Mouse (Mus musculus): ENCODE measurements around the gene Cers5. TPM values are rescaled to one million over a fixed set of nuclear protein-coding genes. Genes with fewer than 3 reads are reported as not detected.
"Not testable (repeated sequence)": the region's sequence is repeated elsewhere in the genome, so short reads cannot be mapped to it uniquely, and the experiment has no call there.

The Cers5 gene
- total RNA-seq, 2 experiments from 2014 or later = 24.3 to 27.5 TPM

DNA sequence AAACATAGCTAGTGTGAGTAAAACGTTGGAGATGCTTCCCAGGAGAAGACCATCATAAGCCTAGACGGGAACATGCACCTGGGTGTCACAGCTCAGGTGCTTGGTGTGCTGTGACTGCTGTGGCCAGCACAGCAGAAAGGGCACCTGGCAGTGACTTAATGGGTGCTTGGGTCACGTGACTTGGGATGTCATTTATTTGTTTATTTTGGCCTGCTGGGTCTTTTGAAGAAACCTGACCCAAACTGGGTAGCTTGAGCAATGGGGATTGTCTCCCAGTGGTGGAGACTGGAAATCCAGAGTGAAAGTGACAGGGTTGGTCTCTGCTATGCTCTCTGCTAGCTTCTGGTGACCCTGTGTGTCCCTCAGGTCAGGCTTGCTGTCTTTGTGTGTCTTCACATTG is 61.2 kb downstream of the Cers5 start:
- DNase-seq (ENCODE audit: low spot score in 2 of 2) = no peak

DNA sequence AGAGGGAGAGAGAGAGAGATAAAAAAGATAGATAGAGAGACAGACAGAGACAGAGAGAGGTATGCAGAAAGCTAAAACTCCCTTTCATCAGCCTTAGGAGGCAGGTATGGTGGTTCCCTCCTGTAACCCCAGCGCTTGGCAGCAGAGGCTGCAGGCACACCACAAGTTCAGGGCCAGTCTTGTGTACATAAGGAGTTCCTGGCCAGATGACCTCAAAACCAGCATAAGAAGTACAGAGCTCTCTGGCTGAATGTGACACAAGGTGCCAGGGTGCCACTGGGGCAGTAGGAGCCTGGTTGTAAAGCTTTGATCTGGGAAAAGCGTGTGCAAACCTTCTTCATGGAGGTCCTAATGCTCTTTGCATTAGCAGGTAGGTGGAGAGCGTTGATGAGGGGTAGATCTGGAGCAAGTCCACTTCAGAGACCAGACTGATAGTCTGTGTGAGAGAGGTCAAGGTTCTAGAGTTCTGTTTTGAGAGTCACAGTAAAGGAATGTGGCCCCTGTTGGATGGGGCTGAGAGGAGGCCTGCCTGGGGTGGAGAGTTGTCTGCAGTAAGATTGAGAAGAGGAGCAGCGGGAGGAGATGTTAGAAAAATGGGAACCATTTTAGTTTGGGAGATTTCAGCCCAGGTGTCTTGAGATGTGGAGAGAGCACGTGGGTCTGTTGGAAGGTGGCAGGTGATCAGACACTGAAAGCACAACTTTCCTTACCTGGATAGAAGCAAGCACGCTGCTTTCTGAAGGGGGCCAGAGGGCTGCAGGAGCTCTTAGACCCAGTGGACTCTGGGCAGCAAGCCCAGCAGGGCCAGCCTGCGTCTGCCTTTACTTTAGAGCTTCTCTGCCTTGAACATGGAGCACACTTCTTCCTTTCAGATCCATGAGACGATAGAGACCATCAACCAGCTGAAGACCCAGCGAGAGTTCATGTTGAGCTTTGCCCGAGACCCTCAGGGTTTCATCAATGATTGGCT is 62.2 kb downstream of the Cers5 start:
- DNase-seq (ENCODE audit: low spot score in 2 of 2) = no peak

DNA sequence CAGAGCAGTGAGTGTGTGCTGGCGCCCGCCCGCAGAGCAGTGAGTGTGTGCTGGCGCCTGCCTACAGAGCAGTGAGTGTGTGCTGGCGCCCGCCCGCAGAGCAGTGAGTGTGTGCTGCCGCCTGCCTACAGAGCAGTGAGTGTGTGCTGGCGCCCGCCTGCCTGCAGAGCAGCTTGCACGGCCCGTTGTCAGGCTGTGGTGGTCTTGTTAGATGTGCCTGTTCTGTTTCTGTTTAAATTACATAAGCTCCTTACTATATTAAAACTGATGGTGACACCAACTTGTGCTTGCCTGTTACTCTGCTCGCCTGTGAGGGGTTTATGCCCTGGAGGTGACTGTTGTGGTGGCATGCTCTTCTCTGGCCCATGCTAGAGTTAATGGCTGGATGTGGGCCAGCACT is 64.5 kb downstream of the Cers5 start:
- DNase-seq (ENCODE audit: low spot score in 2 of 2) = no peak

DNA sequence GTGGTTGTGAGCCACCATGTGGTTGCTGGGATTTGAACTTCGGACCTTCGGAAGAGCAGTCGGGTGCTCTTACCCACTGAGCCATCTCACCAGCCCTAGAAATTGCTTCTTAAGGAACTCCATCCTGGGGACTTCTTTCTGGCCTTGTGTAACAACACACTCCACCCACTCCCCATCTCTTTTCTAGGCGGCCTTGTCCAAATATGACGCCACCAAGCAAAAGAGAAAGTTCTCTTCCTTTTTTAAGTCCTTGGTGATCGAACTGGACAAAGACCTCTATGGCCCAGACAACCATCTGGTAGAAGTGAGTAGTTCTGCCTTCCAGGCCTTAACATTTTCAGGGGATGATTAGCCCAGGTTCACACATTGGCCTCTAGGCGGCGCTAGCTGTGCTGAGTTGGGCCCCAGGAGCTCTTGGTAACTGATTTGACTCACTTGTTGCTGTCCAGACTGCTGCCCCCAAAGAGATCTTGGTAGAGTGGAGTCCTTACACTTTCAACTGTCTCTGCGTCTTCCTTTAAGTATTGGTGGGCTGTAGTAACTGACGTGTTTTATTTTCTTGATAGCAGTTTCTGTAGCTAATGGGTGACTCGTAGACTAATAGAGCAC is 67.1 kb downstream of the Cers5 start, which contains the start of gene Gm17349:
TSS of gene Gm17349 (minus strand) at position 51 of the 609 bp plus-strand sequence.
- peak in 1 of 2 experiments; percentile 57 for DNase-seq (ENCODE audit: low spot score in 2 of 2)

DNA sequence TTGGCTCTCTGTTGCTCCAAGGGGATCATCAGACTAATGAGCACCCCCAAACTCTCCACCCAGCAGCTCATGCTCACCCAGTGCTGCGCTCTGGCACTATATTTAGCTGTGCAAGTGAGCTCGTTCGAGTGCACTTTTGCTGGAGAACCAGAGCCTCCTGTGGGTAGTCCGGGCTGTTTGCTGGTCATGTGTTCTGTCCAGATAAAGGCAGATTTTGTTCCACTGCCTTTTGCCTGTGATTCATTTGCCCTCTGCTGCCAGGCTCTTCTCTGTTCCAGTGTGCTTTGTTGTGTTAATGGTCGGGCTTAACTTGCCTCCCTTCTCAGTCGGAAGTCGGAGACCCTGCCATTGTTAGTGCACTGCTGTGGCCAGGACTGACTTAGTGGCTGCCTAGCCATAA is 67.8 kb downstream of the Cers5 start:
- no peak for DNase-seq (ENCODE audit: low spot score in 2 of 2)

DNA sequence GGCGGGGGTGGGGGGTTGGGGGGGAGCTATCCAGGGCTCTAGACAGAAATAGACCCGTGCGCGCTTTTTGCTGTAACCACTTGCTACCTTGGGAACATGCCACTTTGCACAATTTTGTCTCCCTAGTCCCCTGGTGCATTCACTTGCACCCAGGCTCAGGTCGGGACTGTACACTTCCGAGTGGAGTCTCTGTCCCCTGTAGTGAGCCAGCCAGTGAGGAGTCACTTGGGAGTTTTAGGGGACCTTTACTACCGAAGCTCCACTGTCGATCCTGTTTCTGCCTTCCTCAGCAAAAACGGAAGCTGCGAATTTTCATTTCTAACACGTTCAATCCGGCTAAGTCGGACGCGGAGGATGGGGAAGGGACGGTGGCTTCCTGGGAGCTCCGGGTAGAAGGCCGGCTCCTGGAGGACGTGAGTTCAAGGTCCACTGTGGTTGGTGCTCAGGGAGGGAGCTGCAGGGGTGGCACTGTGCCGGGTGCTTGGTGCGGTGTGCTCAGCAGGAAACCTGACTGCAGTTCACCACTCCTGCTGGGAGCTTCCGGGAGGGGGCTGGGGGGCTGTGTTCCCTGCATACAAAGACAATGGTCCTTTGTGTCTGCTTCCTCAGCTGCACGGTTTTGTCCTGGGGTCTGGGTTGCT is 68.5 kb downstream of the Cers5 start:
- no peak for DNase-seq (ENCODE audit: low spot score in 2 of 2)

DNA sequence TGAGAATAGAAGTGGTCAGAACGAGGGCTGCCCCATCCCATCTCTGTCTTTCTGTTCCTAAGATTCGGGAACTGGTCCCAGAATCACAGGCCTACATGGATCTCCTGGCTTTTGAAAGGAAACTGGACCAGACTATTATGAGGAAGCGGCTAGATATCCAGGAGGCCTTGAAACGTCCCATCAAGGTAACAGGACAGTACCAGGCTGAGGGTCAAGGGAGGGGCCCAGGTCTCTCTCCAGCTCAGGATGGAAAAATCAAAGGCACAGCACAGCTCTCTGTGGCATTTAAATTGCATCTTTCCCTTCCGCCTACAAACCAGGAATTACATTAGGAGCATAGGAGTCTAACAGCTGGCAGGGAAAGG is 69.0 kb downstream of the Cers5 start:
- DNase-seq (ENCODE audit: low spot score in 2 of 2) = no peak

DNA sequence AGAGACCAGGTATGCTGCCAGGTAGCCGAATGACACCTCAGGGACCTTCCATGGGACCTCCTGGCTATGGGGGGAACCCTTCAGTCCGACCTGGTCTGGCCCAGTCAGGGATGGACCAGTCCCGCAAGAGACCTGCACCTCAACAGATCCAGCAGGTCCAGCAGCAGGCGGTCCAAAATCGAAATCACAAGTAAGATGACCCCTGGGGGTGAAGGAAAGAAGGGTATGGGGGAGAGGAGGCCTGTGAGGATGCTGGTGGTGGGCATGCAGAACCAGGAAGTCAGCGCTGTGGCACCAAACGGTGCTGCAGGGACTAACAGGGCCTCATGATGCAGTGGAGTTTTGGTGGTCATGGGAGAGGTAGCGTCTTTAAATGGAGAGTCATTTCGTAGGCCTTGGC is 69.6 kb downstream of the Cers5 start:
- DNase-seq (ENCODE audit: low spot score in 2 of 2) = no peak

DNA sequence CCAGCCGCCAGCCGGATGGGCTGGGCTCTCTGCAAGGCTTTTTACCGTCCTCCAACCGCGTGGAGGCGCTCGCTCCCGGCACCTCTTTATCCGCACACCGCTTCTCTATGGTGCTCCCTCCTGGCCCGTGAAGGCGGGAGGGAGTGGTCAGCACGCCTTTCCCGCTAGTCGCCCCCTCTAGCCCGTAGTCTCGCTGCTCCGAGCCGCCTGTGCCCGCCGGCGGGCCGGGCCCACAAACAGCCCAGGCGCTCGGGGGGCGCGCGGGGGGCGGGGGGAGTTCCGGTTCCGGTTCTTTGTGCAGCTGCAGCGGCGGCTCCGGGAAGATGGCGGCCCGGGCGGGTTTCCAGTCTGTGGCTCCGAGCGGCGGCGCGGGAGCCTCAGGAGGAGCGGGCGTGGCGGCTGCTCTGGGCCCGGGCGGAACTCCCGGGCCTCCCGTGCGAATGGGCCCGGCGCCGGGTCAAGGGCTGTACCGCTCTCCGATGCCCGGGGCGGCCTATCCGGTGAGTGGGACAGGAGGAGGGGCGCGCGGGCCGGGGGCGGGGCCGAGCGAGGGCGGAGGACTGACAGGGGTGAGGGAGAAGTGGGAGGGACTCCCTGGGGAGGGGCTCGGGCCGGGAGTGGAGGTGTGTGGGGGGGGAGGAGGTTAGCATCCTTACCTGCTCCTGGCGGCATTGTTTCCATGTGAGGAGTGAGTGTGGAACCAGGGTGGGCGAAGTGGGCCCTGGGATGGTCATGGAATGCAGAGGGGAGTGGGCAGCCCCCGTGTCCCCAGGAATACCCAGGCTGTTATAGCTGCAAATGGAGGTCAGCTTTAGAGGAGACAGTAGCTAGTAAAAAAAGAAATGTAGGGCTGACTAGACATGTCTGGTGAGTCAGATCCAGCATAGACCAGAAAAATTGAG is 70.4 kb downstream of the Cers5 start, which contains the start of gene Smarcd1:
TSS of gene Smarcd1 (plus strand) at position 131 of the 902 bp plus-strand sequence.
- DNase-seq (ENCODE audit: low spot score in 2 of 2) = peak; percentile 86 to 94

DNA sequence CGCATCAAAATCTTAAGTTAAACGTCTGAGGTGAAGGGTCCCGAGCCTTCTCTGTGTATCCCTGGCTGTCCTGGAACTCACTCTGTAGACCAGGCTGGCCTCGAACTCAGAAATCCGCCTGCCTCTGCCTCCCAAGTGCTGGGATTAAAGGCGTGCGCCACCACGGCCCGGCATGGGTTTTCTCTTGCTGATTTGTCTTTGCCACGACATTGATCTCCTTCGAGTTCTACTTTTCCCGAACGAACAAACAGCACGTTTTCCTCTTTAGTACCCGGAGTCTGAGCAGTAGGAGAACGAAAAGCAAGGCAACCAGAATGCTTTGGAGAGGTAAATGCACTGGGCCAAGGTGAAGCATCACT is 71.1 kb downstream of the Cers5 start:
- DNase-seq (ENCODE audit: low spot score in 2 of 2) = not testable (repeated sequence)

DNA sequence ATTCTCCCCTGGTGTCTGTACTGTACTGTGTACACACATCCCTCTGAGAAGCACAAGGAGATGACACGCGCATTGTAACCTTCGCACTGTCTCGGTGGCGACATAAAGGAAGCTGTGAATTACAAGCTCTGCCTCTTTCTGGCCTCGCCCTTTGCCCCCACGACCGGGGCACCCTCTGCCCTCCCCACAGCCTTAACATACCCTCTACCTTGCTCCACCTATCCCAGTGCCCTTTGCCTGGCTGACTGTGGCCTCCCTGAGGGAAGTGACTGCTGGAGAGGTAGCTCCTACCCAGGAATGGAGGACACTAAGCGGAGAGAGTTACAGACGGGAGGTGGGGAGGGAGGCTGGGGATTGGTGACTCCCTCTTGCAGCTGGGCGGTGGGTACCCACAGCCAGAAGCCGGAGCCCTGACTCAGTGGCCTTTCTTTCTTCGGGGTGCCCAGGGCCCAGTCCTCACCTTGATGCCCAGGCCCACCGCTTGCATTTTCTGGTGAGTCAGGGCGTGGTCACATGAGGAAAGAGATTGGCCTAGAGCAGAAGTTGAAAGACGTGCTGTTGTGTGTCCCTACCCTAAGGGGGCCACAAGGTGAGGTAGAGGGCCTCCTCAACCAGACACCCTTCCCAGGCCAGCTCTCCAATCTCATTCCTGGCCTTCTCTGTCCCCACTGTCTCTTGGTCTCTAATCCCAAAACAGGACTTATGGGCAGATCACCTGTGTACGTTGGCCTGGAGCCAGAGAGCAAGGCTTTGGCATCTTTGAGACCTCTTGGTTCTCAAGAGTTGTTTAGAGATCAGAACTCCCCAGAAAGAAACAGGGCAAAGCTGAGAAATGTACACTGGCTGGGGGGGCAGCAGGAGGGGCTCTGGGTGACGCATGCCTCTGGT is 72.2 kb downstream of the Cers5 start:
- DNase-seq (ENCODE audit: low spot score in 2 of 2) = no peak

DNA sequence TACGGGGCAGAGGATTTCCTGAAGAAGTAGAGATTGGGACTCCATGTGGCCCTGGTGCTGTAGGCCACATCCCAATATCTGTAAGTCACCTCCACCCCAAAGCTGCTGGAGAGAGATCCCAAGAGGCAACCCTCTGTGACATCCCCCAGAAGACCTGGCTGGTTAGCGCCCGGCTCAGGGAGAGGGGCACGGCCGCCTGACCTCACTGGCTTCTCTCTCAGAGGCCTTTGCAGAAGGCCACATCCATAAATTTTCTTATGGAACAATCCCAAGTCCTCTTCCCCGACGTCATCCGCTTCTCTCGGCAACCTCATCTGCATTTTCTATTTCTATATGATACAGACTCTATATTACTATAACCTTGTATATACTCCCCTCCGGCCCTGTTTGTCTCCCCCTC is 73.0 kb downstream of the Cers5 start:
- DNase-seq (ENCODE audit: low spot score in 2 of 2) = no peak

DNA sequence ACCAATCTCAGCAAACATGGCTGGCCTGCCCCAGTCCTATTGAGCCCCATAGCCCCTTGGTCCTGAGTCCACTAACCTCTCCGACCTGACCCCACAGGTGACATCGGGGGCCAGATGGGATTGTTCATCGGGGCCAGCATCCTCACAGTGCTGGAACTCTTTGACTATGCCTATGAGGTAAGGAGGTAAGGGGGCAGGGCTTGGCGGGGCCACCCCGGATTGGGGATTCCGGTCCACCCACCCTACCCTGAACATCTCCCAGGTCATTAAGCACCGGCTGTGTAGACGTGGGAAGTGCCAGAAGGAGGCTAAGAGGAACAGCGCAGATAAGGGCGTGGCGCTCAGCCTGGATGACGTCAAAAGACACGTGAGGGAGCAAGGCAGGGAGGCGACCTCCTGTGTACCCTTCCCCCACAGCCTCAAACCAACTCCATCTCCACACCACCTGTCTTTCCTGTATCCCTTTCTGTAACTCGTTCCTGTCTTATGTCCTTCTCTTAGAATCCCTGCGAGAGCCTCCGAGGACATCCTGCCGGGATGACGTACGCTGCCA is 74.1 kb downstream of the Cers5 start:
- no peak for DNase-seq (ENCODE audit: low spot score in 2 of 2)

DNA sequence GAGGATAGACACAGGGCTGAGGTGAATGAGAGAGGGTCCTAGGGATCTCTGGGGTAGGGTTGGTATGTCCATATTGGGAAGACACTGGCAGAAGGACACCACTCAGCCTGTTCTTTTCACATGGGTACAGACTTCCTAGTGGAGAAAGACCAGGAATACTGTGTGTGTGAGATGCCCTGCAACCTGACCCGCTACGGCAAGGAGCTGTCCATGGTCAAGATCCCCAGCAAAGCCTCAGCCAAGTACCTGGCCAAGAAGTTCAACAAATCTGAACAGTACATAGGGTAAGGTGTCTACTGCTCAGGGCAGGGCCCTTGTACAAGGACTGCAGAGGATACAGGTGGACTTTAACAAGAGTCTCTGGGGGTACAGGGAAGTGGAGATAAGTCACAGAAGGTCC is 75.4 kb downstream of the Cers5 start:
- no peak for DNase-seq (ENCODE audit: low spot score in 2 of 2)

DNA sequence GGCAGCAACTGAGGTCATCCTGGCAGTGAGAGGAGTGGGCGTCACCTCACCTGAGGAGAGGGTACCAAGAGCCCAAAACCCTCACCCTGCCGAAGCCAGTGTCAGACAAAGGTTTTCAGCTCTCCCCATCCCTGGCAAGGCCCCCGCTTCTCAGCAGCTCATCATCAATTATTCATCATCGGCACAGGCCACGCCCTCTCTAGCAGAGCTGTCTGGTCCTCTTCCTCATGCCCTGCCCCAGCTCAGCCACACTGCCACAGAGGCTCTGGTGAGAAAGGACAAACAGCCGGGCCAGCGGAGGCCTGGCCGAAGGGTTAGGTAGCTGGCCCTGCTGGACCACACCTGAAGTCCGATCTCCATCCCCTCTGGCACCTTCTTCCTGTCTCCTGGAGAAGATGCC is 80.7 kb downstream of the Cers5 start:
- DNase-seq (ENCODE audit: low spot score in 2 of 2) = no peak

DNA sequence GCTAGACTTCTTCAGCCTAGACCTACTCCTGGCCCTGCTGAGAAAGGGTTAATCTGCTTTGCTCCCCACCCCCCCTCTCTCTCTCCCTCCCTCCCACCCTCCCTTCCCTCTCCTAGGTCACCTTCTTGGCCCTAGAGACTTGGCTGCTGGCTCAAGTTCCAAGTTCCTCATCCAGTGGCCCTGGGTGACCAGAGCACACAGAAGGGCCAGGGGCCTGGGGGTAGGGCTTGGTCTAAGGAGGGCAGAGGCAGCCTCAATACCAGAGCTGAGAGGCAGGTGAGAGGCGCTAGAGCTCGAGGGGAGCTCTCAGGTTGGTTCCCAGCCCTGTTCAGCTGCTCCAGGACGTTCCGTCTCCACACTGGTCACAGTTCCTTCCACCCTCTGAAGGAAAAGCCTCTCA is 81.8 kb downstream of the Cers5 start:
- no peak for DNase-seq (ENCODE audit: low spot score in 2 of 2)

DNA sequence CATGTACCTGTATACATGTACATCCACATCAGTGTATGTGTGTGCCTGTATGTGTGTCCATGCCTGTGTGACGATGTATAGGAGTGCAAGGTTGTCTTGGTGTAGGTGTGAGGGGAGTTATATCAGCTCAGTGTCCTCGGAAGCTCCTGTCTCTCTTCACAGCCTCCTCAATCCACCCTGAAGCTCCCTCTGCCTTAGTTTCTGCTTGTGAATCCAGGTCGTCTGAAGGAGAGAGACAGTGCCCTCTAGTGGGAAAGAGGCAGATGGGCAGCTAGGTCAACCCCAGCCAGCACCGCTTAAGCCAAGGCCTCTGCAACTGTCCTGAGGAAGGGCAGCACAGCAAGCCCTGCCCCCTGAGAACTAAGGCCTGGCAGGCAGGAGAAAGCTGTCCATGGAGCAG is 84.0 kb downstream of the Cers5 start:
- DNase-seq (ENCODE audit: low spot score in 2 of 2) = no peak
